Mouse (Mus musculus): ENCODE measurements around the gene Gm6871. TPM values are rescaled to one million over a fixed set of nuclear protein-coding genes. Genes with fewer than 3 reads are reported as not detected.

Gm6871 gene
- polyA plus RNA-seq, 1 experiment from 2014 or later, result not detected

Other genes with a start within 250 kb of the Gm6871 start
- gene AI987944, start 180.3 kb downstream of the Gm6871 start, polyA plus RNA-seq (2015; fragmentation: Nextera tagmentation; extraction: Ambion mirVana), result 10.4 and 10.6 TPM in 2 replicates
- gene Vmn2r57, start 125.0 kb downstream of the Gm6871 start, polyA plus RNA-seq (2015; fragmentation: Nextera tagmentation; extraction: Ambion mirVana), result 0.70 and 0.75 TPM in 2 replicates
- 0.11 and 0.19 TPM in 2 replicates for gene Gm20449, start 74.2 kb downstream of the Gm6871 start, polyA plus RNA-seq (2015; fragmentation: Nextera tagmentation; extraction: Ambion mirVana)
- gene AW146154, start 73.8 kb downstream of the Gm6871 start, polyA plus RNA-seq (2015; fragmentation: Nextera tagmentation; extraction: Ambion mirVana), result 6.1 and 6.4 TPM in 2 replicates
- 11.7 and 13.3 TPM in 2 replicates for gene 2610021A01Rik, start 25.6 kb upstream of the Gm6871 start, polyA plus RNA-seq (2015; fragmentation: Nextera tagmentation; extraction: Ambion mirVana)
- 23.4 and 23.7 TPM in 2 replicates for gene Zfp788, start 59.5 kb upstream of the Gm6871 start, polyA plus RNA-seq (2015; fragmentation: Nextera tagmentation; extraction: Ambion mirVana)